ENCODE assay signal across 9 mouse cellular contexts in genomic region chr13:93838431-93839136, GRCm38 (mm10).
DNase-seq lines count a peak whose midpoint lies in the region; ATAC-seq and TF ChIP-seq lines count a peak whose summit lies in the region.
"Had no signal": no experiment of that assay in that cellular context is flagged by ENCODE, and none has a peak within 500 bp of the region (broad histone marks: within the 10 kb centered on the region; RNA-seq: fewer than 3 reads in every experiment).

No protein-coding gene starts in this region.

- no peak for TF ChIP-seq CTCF in intestine, postnatal 0 days (IDR thresholded peaks at IDR 0.05; ENCODE audit: low read depth)

- H3K36me3 ChIP-seq in intestine, embryonic 14.5 days (ENCODE audit: control insufficient read depth, insufficient read depth, low read length) = no peaks in the 10 kb centered on the region
- no peaks in the 10 kb centered on the region for H3K36me3 ChIP-seq in intestine, postnatal 0 days (ENCODE audit: control insufficient read depth, insufficient read depth)
- H3K36me3 ChIP-seq in embryonic facial prominence, embryonic 13.5 days = no peaks in the 10 kb centered on the region
- no peaks in the 10 kb centered on the region for H3K36me3 ChIP-seq in myocyte (ENCODE audit: control insufficient read depth, insufficient read depth)
- H3K36me3 ChIP-seq: liver, embryonic 15.5 days had no signal

- no peak overlapping the region for H3K9ac ChIP-seq in intestine, embryonic 14.5 days (ENCODE audit: low read length)
- no peak overlapping the region for H3K9ac ChIP-seq in intestine, postnatal 0 days (ENCODE audit: low read depth, low read length)
- peak overlapping the region; percentile 40; the same call in 1 of the 2 replicates for H3K9ac ChIP-seq in embryonic facial prominence, embryonic 13.5 days
- H3K9ac ChIP-seq: liver, embryonic 15.5 days had no signal

- peaks cover 27% of the 10 kb centered on the region for H3K4me1 ChIP-seq in intestine, embryonic 14.5 days (replicated peaks; ENCODE audit: control insufficient read depth, insufficient read depth, low read length)
- H3K4me1 ChIP-seq in intestine, postnatal 0 days (replicated peaks; ENCODE audit: control insufficient read depth, insufficient read depth, low read length) = peaks cover 2% of the 10 kb centered on the region; the same call in 1 of the 2 replicates
- peaks cover 51% of the 10 kb centered on the region for H3K4me1 ChIP-seq in embryonic facial prominence, embryonic 13.5 days
- H3K4me1 ChIP-seq: liver, embryonic 15.5 days had no signal

- no peaks in the 10 kb centered on the region for H3K27me3 ChIP-seq in intestine, embryonic 14.5 days (replicated peaks; ENCODE audit: control insufficient read depth, insufficient read depth, low read length)
- H3K27me3 ChIP-seq in intestine, postnatal 0 days (replicated peaks; ENCODE audit: control insufficient read depth, insufficient read depth, low read length) = no peaks in the 10 kb centered on the region
- no peaks in the 10 kb centered on the region for H3K27me3 ChIP-seq in embryonic facial prominence, embryonic 13.5 days
- no peaks in the 10 kb centered on the region for H3K27me3 ChIP-seq in myocyte (ENCODE audit: control insufficient read depth, insufficient read depth, insufficient read length)
- H3K27me3 ChIP-seq: liver, embryonic 15.5 days had no signal

- H3K9me3 ChIP-seq in intestine, embryonic 14.5 days (ENCODE audit: control insufficient read depth, low read length) = no peaks in the 10 kb centered on the region
- no peaks in the 10 kb centered on the region for H3K9me3 ChIP-seq in intestine, postnatal 0 days (ENCODE audit: control insufficient read depth)
- 0 out of 2 replicates have a peak, but pooled peaks cover under 1% of the 10 kb centered on the region for H3K9me3 ChIP-seq in embryonic facial prominence, embryonic 13.5 days
- H3K9me3 ChIP-seq: liver, embryonic 15.5 days had no signal

- no peak for DNase-seq in intestine, embryonic 14.5 days (ENCODE audit: low spot score)
- DNase-seq in hindlimb bud, embryonic 11.5 days (ENCODE audit: extremely low spot score, low read depth, low spot score) = peak; percentile 63
- DNase-seq in Muller cell, postnatal 12 days (ENCODE audit: inconsistent ontology term) = no peak
- no peak for DNase-seq in urinary bladder, postnatal 25 days (ENCODE audit: low spot score)

- TF ChIP-seq POLR2A in myocyte (IDR thresholded peaks at IDR 0.05; ENCODE audit: insufficient read length, low read depth) = no peak

- 57% methylated on average over 8 of the region's 8 CpGs for WGBS in intestine, embryonic 14.5 days
- WGBS in intestine, postnatal 0 days = 68% methylated on average over 8 of the region's 8 CpGs
- 18% methylated on average over 8 of the region's 8 CpGs for WGBS in embryonic facial prominence, embryonic 13.5 days

- H3K27ac ChIP-seq in intestine, embryonic 14.5 days (ENCODE audit: low read depth) = peak overlapping the region; percentile 75
- no peak overlapping the region for H3K27ac ChIP-seq in intestine, postnatal 0 days (ENCODE audit: low read depth, low read length)
- peak overlapping the region; percentile 95 for H3K27ac ChIP-seq in embryonic facial prominence, embryonic 13.5 days
- H3K27ac ChIP-seq: liver, embryonic 15.5 days had no signal

- peak overlapping the region; percentile 1; the same call in 1 of the 2 replicates for H3K4me2 ChIP-seq in intestine, embryonic 14.5 days (ENCODE audit: low read length)
- H3K4me2 ChIP-seq in intestine, postnatal 0 days (replicated peaks; ENCODE audit: low read depth) = no peak overlapping the region
- H3K4me2 ChIP-seq in embryonic facial prominence, embryonic 13.5 days = peak overlapping the region; percentile 43
- peak overlapping the region; percentile 24 for H3K4me2 ChIP-seq in myocyte (ENCODE audit: low read depth)
- H3K4me2 ChIP-seq: liver, embryonic 15.5 days had no signal

- H3K4me3 ChIP-seq in intestine, embryonic 14.5 days (ENCODE audit: low read depth, low read length) = no peak overlapping the region
- H3K4me3 ChIP-seq in intestine, postnatal 0 days (ENCODE audit: low read depth, low read length) = no peak overlapping the region
- H3K4me3 ChIP-seq in embryonic facial prominence, embryonic 13.5 days = no peak overlapping the region
- no peak overlapping the region for H3K4me3 ChIP-seq in myocyte
- H3K4me3 ChIP-seq: liver, embryonic 15.5 days had no signal

- no peak; the same call in 1 of the 2 replicates for ATAC-seq in intestine, embryonic 14.5 days (replicated peaks; ENCODE audit: low FRiP score, low TSS enrichment, low read depth)
- no peak for ATAC-seq in intestine, postnatal 0 days
- ATAC-seq in embryonic facial prominence, embryonic 13.5 days (ENCODE audit: insufficient number of reproducible peaks, insufficient read depth, low FRiP score, low TSS enrichment, low read depth) = no peak
- no peak for ATAC-seq in erythroblast, adult 5-6 weeks (replicated peaks; ENCODE audit: low FRiP score, poor library complexity, severe bottlenecking)

- H3ac ChIP-seq in myocyte (ENCODE audit: control insufficient read depth, insufficient read length) = no peak overlapping the region

- H3K79me2 ChIP-seq in myocyte (ENCODE audit: control insufficient read depth, insufficient read depth) = no peaks in the 10 kb centered on the region

TF ChIP-seq in myocyte, 11 proteins besides CTCF, POLR2A, EP300 and RAD21:
- TF ChIP-seq USF1 (IDR thresholded peaks at IDR 0.05; ENCODE audit: low read depth) (no peak), CEBPB (IDR thresholded peaks at IDR 0.05; ENCODE audit: insufficient read depth, poor library complexity, severe bottlenecking) (no peak), SRF (IDR thresholded peaks at IDR 0.05; ENCODE audit: control insufficient read depth, insufficient read length, low read depth) (no peak), POLR2AphosphoS2 (IDR thresholded peaks at IDR 0.05; ENCODE audit: insufficient read length, low read depth) (no peak), E2F4 (IDR thresholded peaks at IDR 0.05; ENCODE audit: insufficient read depth) (no peak), REST (IDR thresholded peaks at IDR 0.05; ENCODE audit: insufficient read depth, insufficient read length) (no peak), TCF3 (IDR thresholded peaks at IDR 0.05; ENCODE audit: insufficient read length, low read depth) (no peak), MYOG (IDR thresholded peaks at IDR 0.05; ENCODE audit: control insufficient read depth in 1 of 3, insufficient read depth in 1 of 3, insufficient read length in 2 of 3, low read depth in 2 of 3) (no peak), MYOD1 (IDR thresholded peaks at IDR 0.05; ENCODE audit: control insufficient read depth in 1 of 3, insufficient read length in 2 of 3, low read depth in 2 of 3) (no peak), MAX (IDR thresholded peaks at IDR 0.05; ENCODE audit: low read depth) (no peak), TCF12 (IDR thresholded peaks at IDR 0.05; ENCODE audit: insufficient read depth, poor library complexity, severe bottlenecking) (no peak)
